Mouse (Mus musculus): ENCODE data around the gene H2afb2.

The H2afb2 gene

GRCm38 (mm10) chrX:116680878-116681277 lies at the start of gene H2afb2:
Gene H2afb2, plus strand, starts transcription at chrX:116681178.
- no peak for DNase-seq (ENCODE audit: extremely low read depth, insufficient read length, low spot score)

Data from 3134 (cell line).